Mouse (Mus musculus) heart, adult 2 months (tissue): ENCODE results near the gene Myo18a.

Experiments used
- CTCF ChIP-seq: fragments of 200-600 bp; IDR thresholded peaks from 2 replicates; pipeline ENCODE4 v1.8.1; 2022; ENCODE audit warnings: antibody characterized with exemption, mild to moderate bottlenecking, moderate library complexity
- EP300 ChIP-seq: fragments of 200-500 bp; IDR thresholded peaks from 2 replicates; pipeline ENCODE4 v1.6.1; 2011; ENCODE audit warnings: low read depth, low read length, control low read depth; ENCODE audit not compliant: insufficient read depth
- POLR2A ChIP-seq: fragments of 200-500 bp; IDR thresholded peaks from 2 replicates; pipeline ENCODE4 v1.6.1; 2011; ENCODE audit warnings: mild to moderate bottlenecking, low read depth, low read length, control low read depth; ENCODE audit not compliant: insufficient read depth

GRCm38 (mm10) chr11:77746652-77747051 is 16.4 kb upstream of the Myo18a start:
- TF ChIP-seq CTCF (no peak), POLR2A (no peak), EP300 (no peak)
